Mouse (Mus musculus): ENCODE data around the gene Slc16a2. TPM values are rescaled to one million over a fixed set of nuclear protein-coding genes. Genes with fewer than 3 reads are reported as not detected.

Gene Slc16a2
- total and polyA plus RNA-seq, 3 experiments: not detected

GRCm38 (mm10) chrX:103733091-103733490, 88.7 kb downstream of the Slc16a2 start:
- Histone ChIP-seq H3K4me3 (ENCODE audit: control insufficient read depth in 1 of 2, insufficient read depth in 1 of 2, low read depth in 2 of 2, low read length in 2 of 2) (no peak overlapping the region), H3K9me3 (replicated peaks; ENCODE audit: insufficient read depth, low read length) (no peaks in the 10 kb centered on the region), H3K4me1 (ENCODE audit: control insufficient read depth in 1 of 2, insufficient read depth in 2 of 2, low read length in 2 of 2) (no peaks in the 10 kb centered on the region), H3K27me3 (ENCODE audit: control insufficient read depth in 1 of 2, insufficient read depth in 2 of 2, low read length in 2 of 2) (no peaks in the 10 kb centered on the region), H3K36me3 (ENCODE audit: control insufficient read depth in 1 of 2, insufficient read depth in 2 of 2, low read length in 2 of 2) (no peaks in the 10 kb centered on the region), H3K27ac (ENCODE audit: control insufficient read depth, low read depth, low read length) (no peak overlapping the region), H3K79me2 (ENCODE audit: control insufficient read depth, insufficient read depth, low read length, poor library complexity) (no peaks in the 10 kb centered on the region), H3K9ac (ENCODE audit: control insufficient read depth, low read depth, low read length, poor library complexity, severe bottlenecking) (no peak overlapping the region)
- no peak for DNase-seq (ENCODE audit: low read depth, low spot score)
- TF ChIP-seq ZKSCAN1 (IDR thresholded peaks at IDR 0.05; ENCODE audit: low read depth, low read length) (no peak), POLR2A (IDR thresholded peaks at IDR 0.05; ENCODE audit: control insufficient read depth in 1 of 2, insufficient read depth in 1 of 2, low read depth in 1 of 2, low read length in 2 of 2, poor library complexity in 1 of 2) (no peak), GABPA (IDR thresholded peaks at IDR 0.05; ENCODE audit: low read depth, low read length) (no peak), ELF1 (IDR thresholded peaks at IDR 0.05; ENCODE audit: low read depth, low read length) (no peak), BHLHE40 (IDR thresholded peaks at IDR 0.05; ENCODE audit: borderline replicate concordance, low read depth, low read length) (no peak), E2F4 (IDR thresholded peaks at IDR 0.05; ENCODE audit: borderline replicate concordance, low read depth, low read length) (no peak), RCOR1 (IDR thresholded peaks at IDR 0.05; ENCODE audit: low read depth, low read length) (no peak), MAFK (IDR thresholded peaks at IDR 0.05; ENCODE audit: borderline replicate concordance, low read depth, low read length) (no peak), POLR2AphosphoS5 (IDR thresholded peaks at IDR 0.05; ENCODE audit: borderline replicate concordance, low read depth, low read length) (no peak), NRF1 (IDR thresholded peaks at IDR 0.05; ENCODE audit: insufficient read depth, low read depth, low read length, poor library complexity, severe bottlenecking) (no peak), TBP (IDR thresholded peaks at IDR 0.05; ENCODE audit: low read depth, low read length) (no peak), RAD21 (IDR thresholded peaks at IDR 0.05; ENCODE audit: low read depth, low read length) (no peak)

- DNase-seq (ENCODE audit: low read depth, low spot score): no peak
- H3K27me3 ChIP-seq (ENCODE audit: control insufficient read depth in 1 of 2, insufficient read depth in 2 of 2, low read length in 2 of 2): no peaks in the 10 kb centered on the region
- H3K4me1 ChIP-seq (ENCODE audit: control insufficient read depth in 1 of 2, insufficient read depth in 2 of 2, low read length in 2 of 2): no peaks in the 10 kb centered on the region
- TF ChIP-seq MYB (IDR thresholded peaks at IDR 0.05; ENCODE audit: low read depth, low read length) (no peak), NRF1 (IDR thresholded peaks at IDR 0.05; ENCODE audit: insufficient read depth, low read depth, low read length, poor library complexity, severe bottlenecking) (no peak), ZKSCAN1 (IDR thresholded peaks at IDR 0.05; ENCODE audit: low read depth, low read length) (no peak), POLR2A (IDR thresholded peaks at IDR 0.05; ENCODE audit: control insufficient read depth in 1 of 2, insufficient read depth in 1 of 2, low read depth in 1 of 2, low read length in 2 of 2, poor library complexity in 1 of 2) (no peak), BHLHE40 (IDR thresholded peaks at IDR 0.05; ENCODE audit: borderline replicate concordance, low read depth, low read length) (no peak), MEF2A (IDR thresholded peaks at IDR 0.05; ENCODE audit: extremely low read depth, insufficient replicate concordance, low read depth, low read length, poor library complexity, severe bottlenecking) (no peak), HCFC1 (IDR thresholded peaks at IDR 0.05; ENCODE audit: low read depth, low read length) (no peak), TAL1 (IDR thresholded peaks at IDR 0.05; ENCODE audit: low read length) (no peak), EP300 (IDR thresholded peaks at IDR 0.05; ENCODE audit: low read depth in 1 of 2, low read length in 2 of 2) (no peak), ELF1 (IDR thresholded peaks at IDR 0.05; ENCODE audit: low read depth, low read length) (no peak), TBP (IDR thresholded peaks at IDR 0.05; ENCODE audit: low read depth, low read length) (no peak), MYC (IDR thresholded peaks at IDR 0.05; ENCODE audit: low read depth, low read length) (no peak), POLR2AphosphoS5 (IDR thresholded peaks at IDR 0.05; ENCODE audit: borderline replicate concordance, low read depth, low read length) (no peak), GATA1 (IDR thresholded peaks at IDR 0.05; ENCODE audit: low read depth, low read length) (no peak), KAT2A (conservative IDR thresholded peaks at IDR 0.05; ENCODE audit: low read depth, low read length) (no peak), USF2 (IDR thresholded peaks at IDR 0.05; ENCODE audit: borderline replicate concordance in 1 of 2, insufficient read depth in 1 of 2, low read depth in 1 of 2, low read length in 2 of 2) (no peak), MAX (IDR thresholded peaks at IDR 0.05; ENCODE audit: low read length) (no peak), UBTF (IDR thresholded peaks at IDR 0.05; ENCODE audit: borderline replicate concordance, insufficient read depth, low read depth, low read length) (no peak), SIN3A (IDR thresholded peaks at IDR 0.05; ENCODE audit: low read length) (no peak), USF1 (IDR thresholded peaks at IDR 0.05; ENCODE audit: low read depth, low read length) (no peak)
- no peak overlapping the region for H3K4me3 ChIP-seq (ENCODE audit: control insufficient read depth in 1 of 2, insufficient read depth in 1 of 2, low read depth in 2 of 2, low read length in 2 of 2)
- no peak overlapping the region for H3K27ac ChIP-seq (ENCODE audit: control insufficient read depth, low read depth, low read length)
- H3K9me3 ChIP-seq (replicated peaks; ENCODE audit: insufficient read depth, low read length): no peaks in the 10 kb centered on the region
- H3K9ac ChIP-seq (ENCODE audit: control insufficient read depth, low read depth, low read length, poor library complexity, severe bottlenecking): no peak overlapping the region
- no peaks in the 10 kb centered on the region for H3K36me3 ChIP-seq (ENCODE audit: control insufficient read depth in 1 of 2, insufficient read depth in 2 of 2, low read length in 2 of 2)
- no peaks in the 10 kb centered on the region for H3K79me2 ChIP-seq (ENCODE audit: control insufficient read depth, insufficient read depth, low read length, poor library complexity)
Observed at GRCm38 (mm10) chrX:103732033-103732703, 89.6 kb downstream of the Slc16a2 start.

Measured in MEL (cell line).